Mouse (Mus musculus): ENCODE measurements at regions not wholly inside any gene's neighbourhood (a gene's known extent, or its start where the extent isn't known, plus 50 kb on each side); places are given as distances from the start of the nearest gene placed in this dataset.

- TF ChIP-seq CTCF (IDR thresholded peaks at IDR 0.05) (no peak), EP300 (IDR thresholded peaks at IDR 0.05) (no peak)
Observed at GRCm38 (mm10) chr15:55962093-55962492, 1515.3 kb downstream of the Slc22a22 start.

All from lung, postnatal 0 days (tissue).